Mouse (Mus musculus) WW6 (cell line): ENCODE measurements at regions not wholly inside any gene's neighbourhood (a gene's known extent, or its start where the extent isn't known, plus 50 kb on each side); places are given as distances from the start of the nearest gene placed in this dataset.

Experiments used
- DNase-seq: peaks from one replicate; pipeline ENCODE4 v3.0.0-alpha.2; 2013; ENCODE audit warnings: low read depth, low spot score

GRCm38 (mm10) chr3:140645785-140646388, 566.3 kb downstream of the Pdha2 start:
- DNase-seq: no peak

DNA sequence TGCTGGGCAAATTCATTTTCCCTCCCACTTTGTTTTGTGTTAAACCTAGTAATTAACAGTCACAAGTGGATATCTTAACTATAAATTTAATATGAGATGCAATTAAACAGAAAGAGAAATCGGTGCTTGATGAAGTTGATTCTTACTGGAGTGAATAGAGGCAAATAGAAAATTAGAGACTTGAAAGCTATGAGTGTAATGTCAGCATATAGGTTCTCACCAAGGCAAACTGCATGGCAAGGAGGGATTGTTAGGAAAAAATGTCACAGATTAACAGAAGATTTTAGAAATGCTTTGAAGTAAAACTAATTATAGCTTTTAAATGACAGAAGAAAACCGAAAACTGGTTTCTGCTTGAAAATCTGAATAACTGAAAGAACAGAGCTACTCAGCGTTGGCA, 592.3 kb downstream of the Pdha2 start:
- no peak for DNase-seq
